Mouse (Mus musculus) megakaryocyte, embryonic 14.5 days (primary cell): Measurements from ENCODE around the gene Pcbp2.

Source experiments
- FLI1 ChIP-seq: IDR thresholded peaks from 2 replicates; pipeline ENCODE4 v1.6.1; 2012; ENCODE audit warnings: low read length, inconsistent platforms, mixed read lengths
- GATA1 ChIP-seq: IDR thresholded peaks from 3 replicates; pipeline ENCODE4 v1.6.1; 2012; ENCODE audit warnings: mixed read lengths, low read length, inconsistent platforms, borderline replicate concordance

DNA sequence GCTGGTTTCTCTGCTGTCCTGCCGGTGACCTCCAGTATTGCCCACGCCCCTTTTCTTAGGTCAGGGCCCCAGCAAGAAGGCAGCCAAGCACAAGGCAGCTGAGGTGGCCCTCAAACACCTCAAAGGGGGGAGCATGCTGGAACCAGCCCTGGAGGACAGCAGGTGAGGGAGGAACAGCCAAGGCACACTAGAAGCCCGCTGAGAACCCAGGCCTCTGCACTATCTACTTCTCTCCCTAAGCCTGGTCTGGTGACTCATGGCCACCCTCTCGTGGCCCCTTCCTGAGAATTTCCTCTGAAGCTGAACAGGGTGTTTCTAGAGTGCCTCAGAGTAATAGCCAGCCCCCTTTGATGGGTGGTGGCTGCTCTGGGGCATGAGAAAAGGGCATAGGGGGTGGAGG is 50.1 kb downstream of the Pcbp2 start:
- TF ChIP-seq GATA1: no peak
- TF ChIP-seq FLI1: no peak
